Mouse (Mus musculus): ENCODE results near the gene Syn2.

The Syn2 gene

DNA sequence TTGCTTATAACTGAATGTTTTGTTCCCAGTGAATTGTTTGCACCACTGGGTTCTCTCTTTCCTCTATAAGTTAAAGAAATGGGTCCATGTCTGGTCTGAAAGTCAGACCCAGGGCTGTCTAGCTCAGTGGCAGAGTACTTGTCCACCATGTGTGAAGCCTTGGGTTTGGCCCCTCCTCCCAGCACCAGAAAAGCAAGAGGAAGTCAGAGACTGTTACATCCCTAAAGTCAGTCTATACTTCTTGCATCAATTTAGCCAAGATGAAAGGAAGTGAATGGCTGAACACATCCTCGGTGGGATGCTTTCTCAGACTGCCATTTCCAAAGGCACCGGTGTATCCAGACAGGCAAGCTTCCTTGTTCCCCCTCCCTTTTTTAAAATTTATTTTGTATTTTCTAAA is 156.4 kb downstream of the Syn2 start:
- no peak for DNase-seq (ENCODE audit: low spot score in 2 of 2)

DNA sequence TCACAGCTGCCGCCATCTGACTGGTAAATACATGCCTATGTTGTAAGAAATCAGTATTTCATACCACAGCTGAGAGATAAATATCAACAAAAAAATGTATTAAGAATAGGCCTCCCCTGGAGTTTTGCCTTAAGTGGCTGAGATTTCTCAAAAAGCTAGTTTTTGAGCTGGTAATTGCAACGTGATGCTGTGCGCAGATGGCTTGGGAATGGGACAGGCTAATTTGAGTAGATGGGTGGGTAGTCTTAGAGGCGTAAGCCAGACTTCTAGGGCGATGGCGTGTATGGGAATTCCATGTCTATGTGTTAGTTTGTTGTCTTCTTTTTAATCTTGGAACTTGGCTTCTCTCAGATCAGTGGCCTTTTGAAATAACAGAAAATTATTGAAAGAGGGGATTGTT is 157.1 kb downstream of the Syn2 start:
- peak in 1 of 2 experiments; percentile 59 for DNase-seq (ENCODE audit: low spot score in 2 of 2)

DNA sequence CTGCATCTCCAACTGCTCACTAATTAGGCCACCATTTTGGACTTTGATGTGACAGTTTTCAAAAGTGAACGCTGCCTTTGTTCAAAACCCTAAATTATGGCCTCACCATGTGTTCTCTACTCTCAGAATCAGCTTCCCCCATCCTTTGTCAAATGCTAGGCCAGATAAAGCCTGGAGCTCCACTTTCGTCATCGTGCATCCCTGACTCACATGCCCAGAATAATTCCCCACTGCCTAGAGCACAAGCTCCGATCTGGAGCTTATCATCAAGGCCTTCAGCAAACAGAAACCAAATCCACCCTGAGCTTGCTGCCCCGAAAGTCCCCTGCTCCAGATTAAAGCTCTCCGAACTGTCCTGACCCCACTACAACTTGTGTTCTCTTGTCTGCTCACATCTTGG is 157.9 kb downstream of the Syn2 start:
- DNase-seq (ENCODE audit: low spot score in 2 of 2), result peak in 1 of 2 experiments; percentile 60

DNA sequence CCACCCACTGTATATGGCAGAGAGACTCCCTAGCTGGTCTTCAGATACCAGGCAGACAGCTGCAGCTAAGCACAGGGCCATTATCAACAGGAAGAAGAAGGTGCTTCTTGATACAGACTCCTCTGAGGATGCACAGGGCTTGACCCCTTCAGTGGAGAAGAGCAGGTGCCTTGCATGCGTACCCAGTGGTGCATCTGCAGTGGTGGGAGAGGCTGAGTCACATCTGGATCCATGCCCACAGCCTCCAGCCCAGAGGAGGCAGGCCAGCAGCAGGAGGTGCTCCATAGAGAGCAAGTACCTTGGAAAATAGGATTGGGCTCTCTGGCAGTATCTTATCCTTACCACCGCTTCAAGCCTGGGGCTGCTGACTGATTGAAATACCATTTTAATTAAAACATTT is 159.2 kb downstream of the Syn2 start:
- no peak for DNase-seq (ENCODE audit: low spot score in 2 of 2)

DNA sequence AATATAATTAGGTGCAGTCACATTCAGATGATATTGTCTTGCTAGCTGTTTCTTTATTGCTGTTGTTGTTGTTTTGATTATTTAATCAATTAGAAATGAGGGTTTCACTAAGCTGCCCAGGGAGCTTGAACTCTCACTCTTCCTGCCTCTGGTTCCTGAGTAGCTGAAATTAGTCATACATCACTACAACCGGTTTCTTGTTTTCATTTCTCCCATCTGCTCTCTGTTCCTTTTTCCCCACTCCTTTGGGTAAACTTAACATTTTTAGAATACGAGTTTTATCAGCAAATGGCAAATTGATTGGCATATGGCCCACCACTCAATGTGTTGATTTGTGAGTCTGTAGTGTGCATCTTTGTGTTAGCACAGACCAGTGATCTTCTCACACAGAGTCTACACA is 172.4 kb downstream of the Syn2 start:
- DNase-seq (ENCODE audit: low spot score in 2 of 2), result no peak

DNA sequence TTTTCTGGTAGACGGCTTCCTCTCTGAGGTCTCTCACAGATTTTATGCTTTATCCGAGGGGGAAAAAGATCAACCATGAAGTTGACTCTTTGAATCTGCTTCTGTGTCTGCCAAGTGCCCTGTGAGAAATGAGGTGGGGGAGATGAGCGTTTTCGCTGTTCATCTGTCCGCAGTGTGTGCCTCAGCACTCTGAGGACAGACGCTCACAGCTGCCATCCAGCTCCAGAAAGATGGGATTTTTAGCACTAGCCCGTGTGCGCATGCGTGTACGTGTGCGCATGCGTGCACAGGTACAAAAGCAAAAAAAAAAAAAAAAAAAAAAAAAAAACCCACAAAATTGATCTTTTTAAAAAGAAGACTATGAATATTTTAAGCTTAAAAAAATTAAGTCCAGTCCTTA is 178.1 kb downstream of the Syn2 start:
- no peak for DNase-seq (ENCODE audit: low spot score in 2 of 2)

DNA sequence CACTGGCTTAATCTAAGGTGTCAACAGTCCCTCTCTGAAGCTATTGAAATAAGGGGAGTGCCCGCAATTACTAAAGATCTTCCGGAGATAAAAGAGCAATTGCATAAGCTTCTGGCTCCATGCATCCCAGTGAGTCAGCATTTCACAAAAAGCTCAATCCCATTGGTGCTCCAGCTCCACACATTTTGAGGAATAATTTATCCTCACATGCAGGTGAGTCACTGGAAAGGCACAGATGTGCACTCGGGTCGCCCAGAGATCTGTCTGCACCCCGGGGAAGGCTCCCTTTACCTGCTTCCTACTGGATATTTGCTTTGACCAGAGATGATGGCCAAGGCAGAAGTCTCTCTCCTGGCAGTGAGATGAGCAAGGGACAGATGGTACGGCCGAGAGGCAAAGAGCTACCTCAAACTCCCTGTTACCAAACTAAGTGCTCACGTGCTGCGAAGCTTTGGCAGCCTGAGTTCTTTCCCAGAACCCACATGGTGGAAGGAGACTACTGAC is 178.6 kb downstream of the Syn2 start:
- DNase-seq (ENCODE audit: low spot score in 2 of 2), result peak in 1 of 2 experiments; percentile 68

DNA sequence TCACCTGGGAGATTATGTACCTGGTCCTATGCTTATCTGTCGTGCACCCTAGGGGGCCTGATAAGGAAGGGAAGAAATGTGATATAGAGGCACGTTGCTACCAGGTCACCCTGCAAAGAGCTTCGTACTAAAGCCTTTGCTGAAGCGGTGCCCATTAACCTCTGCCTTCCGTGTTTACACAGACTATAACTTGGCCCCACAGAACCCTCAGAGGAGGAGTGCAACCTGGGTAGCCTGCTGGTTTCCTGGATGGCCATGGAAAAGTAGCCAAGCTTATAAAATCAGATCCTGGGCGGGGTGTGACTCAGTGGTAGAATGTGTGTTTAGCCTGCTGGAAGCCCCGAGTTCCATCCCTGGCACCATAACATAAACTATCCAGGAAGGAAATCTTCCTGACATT is 179.2 kb downstream of the Syn2 start:
- DNase-seq (ENCODE audit: low spot score in 2 of 2), result no peak

DNA sequence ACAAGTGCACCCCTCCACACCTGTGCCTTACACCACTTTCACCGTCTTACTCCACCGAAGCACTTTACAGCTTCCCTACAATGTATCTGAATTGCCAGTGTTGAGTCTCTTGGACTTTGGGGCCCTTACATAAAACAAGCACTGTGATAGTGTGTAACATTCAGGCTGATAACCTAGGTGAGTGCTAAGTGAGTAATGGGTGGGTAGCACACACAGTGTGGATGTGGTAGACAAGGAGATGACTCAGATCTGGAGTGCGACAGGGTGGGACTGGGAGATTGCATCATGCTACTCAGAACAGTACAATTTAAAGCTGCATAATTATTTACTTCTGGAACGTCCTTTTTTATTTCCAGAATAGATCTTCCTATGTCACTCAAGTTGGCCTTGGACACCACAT is 181.1 kb downstream of the Syn2 start:
- no peak for DNase-seq (ENCODE audit: low spot score in 2 of 2)

DNA sequence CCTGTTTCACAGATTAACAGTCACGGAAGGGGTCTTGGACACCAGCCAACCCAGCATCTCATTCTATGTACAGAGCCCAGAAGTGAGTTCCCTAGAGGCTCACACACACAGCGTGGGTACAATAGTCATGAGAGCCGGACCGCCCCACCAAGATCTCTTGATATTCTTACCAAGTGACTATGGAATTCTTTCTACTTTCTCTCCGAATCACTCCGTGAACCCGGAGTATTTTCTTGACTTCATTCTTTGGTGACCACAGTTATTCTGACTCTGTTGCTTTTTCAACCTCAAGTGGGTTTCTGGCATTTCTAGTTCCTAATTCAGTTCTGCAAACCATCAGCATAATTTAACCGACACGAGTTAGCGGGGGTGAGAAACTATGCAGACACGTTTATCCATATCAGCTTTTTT is 182.1 kb downstream of the Syn2 start:
- DNase-seq (ENCODE audit: low spot score in 2 of 2), result no peak

DNA sequence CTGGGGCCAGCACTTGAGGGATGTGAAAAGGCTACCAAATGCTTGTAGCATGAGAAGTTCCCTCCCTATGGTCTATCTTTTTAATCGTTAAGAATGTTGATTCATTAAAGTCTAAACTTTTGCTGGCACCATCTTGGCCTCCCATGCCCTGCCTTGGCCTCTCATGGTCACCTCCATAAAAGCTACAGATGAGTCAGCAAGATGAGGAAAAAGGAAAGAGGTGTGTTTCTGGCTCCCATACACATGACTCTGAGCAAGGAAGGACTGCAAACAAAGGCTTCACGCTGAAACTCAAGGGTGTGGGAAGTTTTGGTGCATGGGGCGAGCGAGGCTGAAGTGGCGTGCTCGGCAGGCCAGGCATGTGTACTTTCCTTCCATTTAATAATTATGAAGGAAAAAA is 184.1 kb downstream of the Syn2 start:
- DNase-seq (ENCODE audit: low spot score in 2 of 2), result no peak

DNA sequence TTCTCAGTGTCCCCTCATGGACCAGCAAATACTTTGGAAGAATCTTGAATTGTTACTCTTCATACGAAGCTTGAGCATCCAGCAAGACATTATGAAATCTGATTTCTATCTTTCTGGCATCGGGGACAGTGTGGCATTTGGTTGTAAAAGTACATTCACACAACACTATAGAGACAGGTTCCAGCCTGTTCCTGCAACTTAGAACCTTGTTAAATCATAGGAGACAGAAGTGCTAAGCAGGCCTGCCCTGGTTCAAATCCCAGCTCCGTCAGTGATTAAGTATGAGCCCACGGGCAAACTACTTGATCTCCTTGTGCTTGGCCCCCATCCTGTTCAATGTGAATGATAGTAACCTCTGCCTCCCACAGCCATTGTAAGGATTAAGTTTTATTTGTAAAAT is 185.0 kb downstream of the Syn2 start:
- no peak for DNase-seq (ENCODE audit: low spot score in 2 of 2)

DNA sequence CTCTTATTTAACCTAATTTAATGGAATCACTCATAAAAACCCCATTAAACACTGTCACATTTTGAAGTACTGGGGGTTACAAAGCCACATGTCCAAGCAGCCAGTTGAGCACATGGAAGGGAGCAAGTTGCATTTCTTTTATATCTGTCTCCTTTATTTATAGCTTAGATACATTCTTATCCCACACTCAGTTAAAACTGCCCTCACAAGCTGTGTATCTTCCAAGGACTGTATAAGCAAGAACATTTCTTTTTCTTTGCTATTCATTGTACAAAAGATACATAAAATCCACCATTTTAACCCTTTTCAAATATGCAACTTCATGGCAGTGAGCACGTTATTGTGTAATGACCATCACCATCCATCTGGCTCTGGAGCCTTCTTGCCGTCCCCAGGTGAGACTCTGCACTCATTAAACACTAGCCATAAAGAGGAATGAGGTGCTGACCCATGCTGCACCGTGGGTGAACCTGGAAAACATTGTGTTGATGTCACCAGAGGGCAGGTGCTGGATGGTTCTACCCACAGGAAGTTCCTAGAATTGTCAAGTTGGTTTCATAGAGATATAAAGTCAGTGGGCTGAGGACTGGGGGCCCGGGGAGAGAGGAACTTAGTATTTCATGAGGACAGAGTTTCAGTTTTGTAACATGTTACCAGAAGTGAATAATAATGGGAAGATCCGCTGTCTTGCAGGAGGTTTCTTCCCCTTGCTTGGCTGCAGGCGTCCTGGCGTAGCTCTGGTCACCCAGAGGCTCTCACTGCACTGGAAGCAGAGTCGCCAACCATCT is 186.4 kb downstream of the Syn2 start:
- DNase-seq (ENCODE audit: low spot score in 2 of 2), result no peak

DNA sequence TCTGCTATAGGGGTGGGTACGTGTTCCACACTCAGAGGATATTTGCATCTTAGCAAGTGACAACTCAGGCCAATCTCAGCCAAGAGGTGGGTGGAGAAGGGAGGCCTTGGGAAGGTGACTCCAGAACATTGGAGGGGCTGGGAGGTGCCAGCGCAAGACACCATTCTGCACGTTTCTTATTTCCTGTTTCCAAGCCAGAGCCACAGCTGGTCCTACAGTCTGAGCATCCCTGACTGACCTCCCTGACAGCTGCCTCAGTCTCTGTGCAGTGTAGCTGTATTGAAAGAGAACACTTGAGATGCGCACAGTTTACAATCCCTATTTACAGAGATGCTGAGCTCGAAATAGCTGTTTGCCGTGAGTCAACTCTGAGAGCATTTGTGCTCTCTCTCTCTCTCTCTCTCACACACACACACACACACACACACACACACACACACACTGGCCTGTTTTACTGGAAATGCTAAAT is 187.2 kb downstream of the Syn2 start:
- DNase-seq (ENCODE audit: low spot score in 2 of 2), result peak; percentile 61 to 69

DNA sequence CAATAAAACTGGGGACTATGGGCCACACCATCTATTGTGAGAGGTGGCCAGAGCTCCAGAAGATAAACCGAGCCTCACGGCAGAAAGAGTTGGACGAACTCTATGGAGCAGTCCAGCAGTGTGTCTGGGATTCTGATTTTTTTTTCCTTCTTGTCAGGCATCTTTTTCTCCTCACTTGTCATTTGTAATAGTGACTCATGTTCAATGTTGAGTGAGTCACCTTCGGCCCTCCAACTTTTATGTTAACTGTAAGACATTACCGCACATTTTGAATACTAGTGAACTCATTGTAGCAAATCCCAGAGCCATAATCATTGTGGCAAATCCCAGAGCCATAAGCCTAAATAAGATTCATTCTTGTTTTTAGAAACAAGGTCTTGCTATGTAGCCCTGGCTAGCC is 188.3 kb downstream of the Syn2 start:
- DNase-seq (ENCODE audit: low spot score in 2 of 2), result no peak

DNA sequence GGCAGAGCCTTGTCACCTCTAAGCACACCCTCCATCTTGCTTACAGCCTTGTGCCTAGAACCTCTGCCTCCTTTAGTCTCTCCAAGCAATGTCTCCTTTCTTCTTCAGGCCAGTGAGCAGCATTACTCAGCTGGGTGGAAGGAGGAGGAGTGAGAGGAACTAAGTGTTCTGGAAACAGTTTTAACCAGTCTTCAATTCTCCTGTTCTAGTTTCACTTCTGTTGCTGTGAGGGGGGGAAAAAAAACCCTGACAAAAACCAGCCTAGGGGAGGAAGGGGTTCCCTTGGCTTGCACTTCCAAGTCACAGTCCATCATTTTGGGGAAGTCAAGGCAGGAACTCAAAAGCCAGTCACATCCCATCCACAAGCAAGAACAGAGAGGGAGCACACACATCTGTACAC is 196.3 kb downstream of the Syn2 start:
- no peak for DNase-seq (ENCODE audit: low spot score in 2 of 2)

Data from frontal cortex, postnatal 36 days (tissue).